Mouse (Mus musculus) E14TG2a.4 (cell line): Measurements from ENCODE around the gene Ldhal6b.

Experiments used
- CTCF ChIP-seq: conservative IDR thresholded peaks from 2 replicates; pipeline ENCODE4 v1.5.1; 2014; ENCODE audit warnings: low read length
- NANOG ChIP-seq: IDR thresholded peaks from 2 replicates; pipeline ENCODE4 v1.6.1; 2014; ENCODE audit warnings: borderline replicate concordance, low read length, mixed read lengths
- POU5F1 ChIP-seq: IDR thresholded peaks from 2 replicates; pipeline ENCODE4 v1.6.1; 2014; ENCODE audit warnings: low read length, borderline replicate concordance

GRCm38 (mm10) chr17:5429090-5429771 lies 10.7 kb upstream of the Ldhal6b start:
- TF ChIP-seq CTCF, result peak; percentile 99
- TF ChIP-seq NANOG, result no peak
- TF ChIP-seq POU5F1, result no peak
